Mouse (Mus musculus): ENCODE data around the gene Fbxw25. TPM values are rescaled to one million over a fixed set of nuclear protein-coding genes. Genes with fewer than 3 reads are reported as not detected.

Gene Fbxw25
- polyA plus RNA-seq, 1 experiment from 2014 or later: not detected

Other genes starting within 250 kb of the Fbxw25 start
- not detected in 2 replicates for gene Fbxw16, start 215.5 kb downstream of the Fbxw25 start, polyA plus RNA-seq (2014; fragmentation: Nextera tagmentation; extraction: Ambion mirVana)
- gene Fbxw19, start 168.8 kb downstream of the Fbxw25 start, polyA plus RNA-seq (2014; fragmentation: Nextera tagmentation; extraction: Ambion mirVana): not detected in 2 replicates
- gene Fbxw15, start 96.4 kb downstream of the Fbxw25 start, polyA plus RNA-seq (2014; fragmentation: Nextera tagmentation; extraction: Ambion mirVana): not detected in 2 replicates
- gene Fbxw24, start 38.6 kb downstream of the Fbxw25 start, polyA plus RNA-seq (2014; fragmentation: Nextera tagmentation; extraction: Ambion mirVana): not detected in 2 replicates
- gene Fbxw18, start 38.0 kb upstream of the Fbxw25 start, polyA plus RNA-seq (2014; fragmentation: Nextera tagmentation; extraction: Ambion mirVana): not detected in 2 replicates
- not detected in 2 replicates for gene Fbxw26, start 81.4 kb upstream of the Fbxw25 start, polyA plus RNA-seq (2014; fragmentation: Nextera tagmentation; extraction: Ambion mirVana)
- gene Fbxw27, start 126.0 kb upstream of the Fbxw25 start, polyA plus RNA-seq (2014; fragmentation: Nextera tagmentation; extraction: Ambion mirVana): not detected in 2 replicates
- gene Spink8, start 147.6 kb upstream of the Fbxw25 start, polyA plus RNA-seq (2014; fragmentation: Nextera tagmentation; extraction: Ambion mirVana): not detected in 2 replicates
- gene Nme6, start 168.1 kb upstream of the Fbxw25 start, polyA plus RNA-seq (2014; fragmentation: Nextera tagmentation; extraction: Ambion mirVana): 58.6 and 62.3 TPM in 2 replicates
- gene Camp, start 185.0 kb upstream of the Fbxw25 start, polyA plus RNA-seq (2014; fragmentation: Nextera tagmentation; extraction: Ambion mirVana): 2.4 TPM in 1 of 2 replicates, not detected in the other
- gene Cdc25a, start 210.9 kb upstream of the Fbxw25 start, polyA plus RNA-seq (2014; fragmentation: Nextera tagmentation; extraction: Ambion mirVana): 14.9 and 16.4 TPM in 2 replicates